Mouse (Mus musculus) intestine, embryonic 14.5 days (tissue): ENCODE data around the gene Phactr3. TPM values are rescaled to one million over a fixed set of nuclear protein-coding genes. Genes with fewer than 3 reads are reported as not detected.

ENCODE experiments used
- polyA plus RNA-seq: library from polyadenylated mRNA; unstranded; fragments of >200 nt; fragmentation: Nextera tagmentation; extraction: Ambion mirVana; gene quantifications from 2 replicates; pipeline ENCODE4 v1.2.1, GENCODE M21; 2014

Phactr3 gene
- polyA plus RNA-seq, 1 experiment from 2014 or later, result 2.3 TPM

Other genes starting within 250 kb of the Phactr3 start
- 3.8 and 4.2 TPM in 2 replicates for gene Gm14327, start 221.9 kb upstream of the Phactr3 start, polyA plus RNA-seq
- not detected in 2 replicates for gene Zfp972, start 193.4 kb upstream of the Phactr3 start, polyA plus RNA-seq
- gene Gm14326, start 161.7 kb upstream of the Phactr3 start, polyA plus RNA-seq, result 18.6 and 21.4 TPM in 2 replicates
- 13.7 and 16.6 TPM in 2 replicates for gene Zfp971, start 95.7 kb upstream of the Phactr3 start, polyA plus RNA-seq
- 20.7 and 20.9 TPM in 2 replicates for gene Zfp931, start 40.5 kb upstream of the Phactr3 start, polyA plus RNA-seq